Mouse (Mus musculus) left cerebral cortex, adult 8-10 months (tissue): ENCODE measurements around the gene Magi2. TPM values are rescaled to one million over a fixed set of nuclear protein-coding genes. Genes with fewer than 3 reads are reported as not detected.

Source experiments
- DNase-seq, 2 experiments: peaks; one replicate each; pipeline ENCODE4 v3.0.0; 2022; ENCODE audit warnings: low spot score in 2 of 2
- total RNA-seq, 4 experiments: library from RNA; stranded (reverse); gene quantifications; 2 replicates each; pipeline ENCODE4 v1.2.4; 2022

Magi2 gene
- total RNA-seq, 4 experiments from 2014 or later = 119 to 134 (median 127) TPM

DNA sequence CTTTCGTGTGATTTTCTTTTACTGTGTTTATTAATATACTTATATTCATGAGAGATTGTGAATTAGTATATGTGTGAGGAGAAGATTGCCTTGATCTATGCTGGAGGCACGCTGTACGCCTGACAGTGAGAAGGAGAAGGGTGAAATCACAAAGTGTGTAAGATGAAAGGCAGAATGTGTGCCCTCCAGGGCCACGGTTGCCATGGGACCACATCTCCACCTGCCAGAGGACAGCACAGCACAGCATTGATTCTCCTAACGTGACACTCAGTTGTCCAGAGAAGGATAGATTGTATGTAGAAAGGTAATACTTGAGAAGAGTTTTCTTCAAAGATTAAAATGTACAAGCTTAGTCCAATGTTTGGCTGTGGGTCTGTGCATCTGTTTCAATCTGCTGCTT lies 847.3 kb downstream of the Magi2 start:
- DNase-seq = no peak

DNA sequence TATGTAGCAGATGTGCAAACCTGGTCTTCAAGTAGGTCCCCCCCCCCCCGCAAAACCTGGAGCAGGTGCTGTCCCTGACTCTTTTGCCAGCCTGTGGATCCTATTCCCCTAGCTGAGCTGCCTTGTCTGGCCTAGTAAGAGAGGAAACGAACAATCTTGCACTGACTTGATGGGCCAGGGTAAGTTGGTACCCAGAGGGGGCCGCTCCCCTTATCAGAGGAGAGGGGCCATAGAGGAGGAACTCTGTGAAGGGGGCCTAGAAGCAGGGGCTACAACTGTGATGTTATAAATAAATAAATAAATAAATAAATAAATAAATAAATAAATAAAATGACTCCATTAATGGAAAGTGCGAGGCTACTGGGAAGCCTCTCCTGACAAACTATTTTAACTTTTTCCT lies 848.0 kb downstream of the Magi2 start:
- DNase-seq = no peak

DNA sequence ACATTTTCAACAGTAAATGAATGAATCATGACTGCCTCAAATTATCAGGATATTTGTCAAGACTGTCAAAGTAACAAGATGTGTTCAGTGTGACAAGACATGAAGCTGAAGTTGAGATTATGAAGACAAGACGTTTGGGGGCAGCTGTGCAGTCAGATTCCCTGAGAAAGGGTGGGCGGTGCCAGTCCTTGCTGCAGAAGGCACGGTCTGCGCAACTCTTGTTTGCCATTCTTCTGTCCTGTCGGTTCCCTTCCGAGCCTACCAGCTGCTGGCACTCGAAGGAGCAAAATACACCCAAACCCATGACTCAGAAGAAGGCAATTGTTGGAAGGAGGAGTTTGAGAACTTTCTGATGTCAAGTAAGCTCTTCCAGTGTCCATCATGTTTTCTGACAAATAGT lies 852.1 kb downstream of the Magi2 start:
- DNase-seq = peak in 1 of 2 experiments; percentile 39

DNA sequence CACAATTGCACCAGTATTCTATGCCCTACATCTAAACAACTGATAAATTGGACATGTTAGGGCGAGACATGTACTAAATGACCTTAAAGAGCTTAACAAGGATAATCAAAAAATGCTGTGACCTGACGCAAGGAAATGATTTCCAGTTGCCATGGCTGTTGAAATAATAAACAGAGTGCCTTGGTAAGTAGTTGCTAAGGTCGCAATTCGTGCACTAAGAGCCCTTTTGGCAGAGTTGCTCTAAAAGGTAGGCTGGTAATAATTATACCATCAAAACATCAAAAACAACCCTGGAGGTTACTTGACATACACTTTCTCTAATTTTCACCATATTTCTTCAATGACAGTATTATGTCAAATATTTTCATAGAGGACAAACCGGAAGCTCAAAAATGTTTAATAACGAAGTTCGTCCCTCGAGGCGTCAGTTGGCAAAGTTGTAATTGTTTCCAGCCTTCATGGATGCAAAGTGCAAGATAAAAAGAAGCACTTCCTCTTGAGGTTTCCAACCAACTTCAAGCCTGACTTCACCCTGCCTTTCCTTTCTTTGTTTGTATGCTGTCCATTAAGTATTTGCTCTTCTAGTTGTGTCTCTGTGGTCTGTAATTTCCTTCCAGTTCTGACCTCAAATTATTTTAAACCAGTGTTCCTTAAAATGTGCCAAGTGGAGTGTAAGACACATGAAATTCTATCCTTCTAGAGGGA lies 853.9 kb downstream of the Magi2 start:
- no peak for DNase-seq

- DNase-seq = no peak
Observed at GRCm38 (mm10) chr5:20082368-20082767, 855.5 kb downstream of the Magi2 start.

DNA sequence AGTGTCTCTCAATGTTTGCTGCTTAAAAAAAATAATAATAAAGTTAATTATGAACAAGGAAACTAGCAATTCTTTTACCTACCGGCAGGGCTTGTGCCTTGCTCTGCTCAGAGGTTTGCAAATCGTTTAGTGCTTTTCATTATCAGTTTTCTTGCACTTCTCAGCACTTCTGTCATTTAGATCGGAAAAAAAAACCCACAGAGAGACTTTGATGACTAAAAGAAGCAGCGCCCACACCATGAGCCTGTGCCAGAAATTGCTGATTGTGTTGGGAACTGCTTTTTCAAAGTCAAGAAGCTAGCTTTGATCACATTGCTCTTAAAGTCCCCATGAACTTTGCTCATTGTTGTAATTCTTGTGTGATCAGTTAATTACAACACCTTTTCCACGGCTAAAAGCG lies 860.2 kb downstream of the Magi2 start:
- DNase-seq = no peak

DNA sequence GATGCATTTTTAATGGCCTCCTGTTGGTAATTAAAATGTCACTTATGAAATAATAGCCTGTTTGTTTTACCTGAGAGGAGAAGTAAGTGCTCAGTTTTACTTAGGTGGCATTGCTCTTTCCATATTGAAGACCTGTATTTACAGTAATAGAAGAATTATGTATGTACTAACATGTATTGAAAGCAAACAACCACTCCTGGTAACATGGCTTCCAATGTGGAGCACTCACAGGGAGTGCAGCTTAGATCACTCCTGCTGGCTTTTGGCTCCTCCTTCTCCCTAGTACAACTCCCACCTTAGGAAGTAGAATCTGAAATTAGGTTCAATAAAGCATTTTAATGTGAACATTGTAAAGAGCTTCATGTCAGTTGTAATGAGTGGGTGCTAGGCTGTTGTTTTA lies 877.0 kb downstream of the Magi2 start:
- no peak for DNase-seq

GRCm38 (mm10) chr5:20104496-20104895 lies 877.7 kb downstream of the Magi2 start:
- no peak for DNase-seq

DNA sequence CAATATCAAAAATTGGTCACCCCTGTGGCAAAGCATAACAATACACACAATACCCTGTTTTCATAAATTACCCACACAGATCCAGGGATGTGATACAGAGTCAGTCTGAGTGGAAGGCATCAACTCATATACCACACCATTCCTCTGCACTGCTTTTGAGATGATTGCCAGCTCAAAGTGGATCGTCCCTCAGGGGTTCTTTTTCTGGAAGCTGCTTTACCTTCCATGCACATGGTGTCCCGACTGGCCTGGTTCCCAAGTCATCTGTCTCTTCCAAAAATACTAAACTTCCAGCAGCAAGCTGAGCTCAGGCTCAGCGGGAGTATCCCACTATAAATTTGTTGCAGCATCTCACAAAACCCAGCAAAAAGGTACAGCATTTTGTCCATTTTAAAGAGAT lies 882.7 kb downstream of the Magi2 start:
- peak in 1 of 2 experiments; percentile 54 for DNase-seq

GRCm38 (mm10) chr5:20117156-20117555 lies 890.3 kb downstream of the Magi2 start:
- DNase-seq = no peak

GRCm38 (mm10) chr5:20140235-20140634 lies 913.4 kb downstream of the Magi2 start:
- DNase-seq = no peak

DNA sequence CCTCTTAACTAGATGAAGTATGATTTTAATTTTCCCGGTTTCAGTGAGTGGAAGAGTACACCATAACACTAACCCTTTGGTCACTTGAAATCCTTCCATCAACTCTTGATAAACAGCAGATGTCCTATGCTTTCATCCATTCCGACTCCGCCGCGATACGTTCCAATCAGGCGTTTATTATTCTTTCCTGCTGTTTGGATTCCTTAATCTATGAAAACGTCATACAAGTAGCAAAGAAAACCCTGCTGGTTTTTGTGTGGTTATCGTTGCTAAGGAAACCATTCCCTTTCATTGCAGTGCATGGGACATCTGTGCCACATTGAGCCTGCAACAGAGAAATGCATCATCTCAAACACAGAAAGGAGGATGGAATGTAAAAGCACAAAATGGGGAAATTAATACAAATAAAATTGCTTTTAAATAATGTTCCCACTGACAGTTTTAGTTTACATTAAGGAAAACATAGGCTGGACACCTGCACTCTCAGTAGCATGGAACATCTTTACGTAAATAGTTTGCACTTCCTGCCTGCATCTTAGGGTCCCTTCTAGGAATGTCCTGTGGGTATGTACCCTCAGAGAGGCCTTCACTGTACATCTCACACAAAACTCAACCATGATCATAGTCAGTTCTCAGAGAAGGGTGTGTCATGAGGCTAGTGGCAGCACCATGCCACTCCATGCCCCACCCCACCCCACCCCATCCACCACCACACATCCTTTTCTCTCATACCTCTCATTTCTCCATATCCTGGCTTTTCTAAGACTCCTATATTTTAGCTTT lies 914.0 kb downstream of the Magi2 start:
- DNase-seq = peak in 1 of 2 experiments; percentile 19

DNA sequence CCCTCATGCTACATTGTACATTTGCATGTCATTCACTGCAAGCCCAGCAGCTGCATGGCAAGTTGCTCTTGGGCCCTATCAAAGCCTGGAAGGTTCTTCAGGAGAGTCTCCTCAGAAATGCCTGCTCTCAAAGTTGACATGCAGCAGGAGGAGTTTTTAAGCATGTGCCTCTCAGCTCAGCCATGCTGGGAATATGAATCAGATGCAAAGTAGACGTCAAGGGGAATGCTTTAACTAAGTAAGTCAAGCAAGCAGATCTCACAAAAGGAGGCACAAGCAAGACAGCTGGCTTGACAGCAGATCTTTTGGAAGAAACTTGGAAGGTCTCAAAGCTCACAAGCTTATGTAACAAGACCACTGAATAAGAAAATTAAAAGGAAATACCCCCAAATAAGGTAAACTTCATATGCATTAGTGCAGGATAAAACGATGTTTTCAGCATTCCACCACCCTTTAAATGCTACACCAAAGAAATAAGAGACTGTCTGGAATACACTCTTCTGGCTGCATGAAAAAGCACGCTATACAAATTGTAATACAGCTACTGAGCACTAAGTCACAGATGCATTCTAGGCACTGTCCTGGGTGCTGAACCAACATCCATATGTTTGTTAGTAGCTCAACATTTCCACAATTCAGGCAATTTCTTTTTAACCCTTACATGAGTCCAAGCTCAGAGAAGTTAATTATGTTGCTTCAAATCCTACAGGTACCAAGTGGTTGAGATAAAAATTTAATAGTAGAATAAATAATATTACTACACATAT lies 926.7 kb downstream of the Magi2 start:
- DNase-seq = no peak

GRCm38 (mm10) chr5:20196765-20197164 lies 969.9 kb downstream of the Magi2 start:
- DNase-seq = no peak

DNA sequence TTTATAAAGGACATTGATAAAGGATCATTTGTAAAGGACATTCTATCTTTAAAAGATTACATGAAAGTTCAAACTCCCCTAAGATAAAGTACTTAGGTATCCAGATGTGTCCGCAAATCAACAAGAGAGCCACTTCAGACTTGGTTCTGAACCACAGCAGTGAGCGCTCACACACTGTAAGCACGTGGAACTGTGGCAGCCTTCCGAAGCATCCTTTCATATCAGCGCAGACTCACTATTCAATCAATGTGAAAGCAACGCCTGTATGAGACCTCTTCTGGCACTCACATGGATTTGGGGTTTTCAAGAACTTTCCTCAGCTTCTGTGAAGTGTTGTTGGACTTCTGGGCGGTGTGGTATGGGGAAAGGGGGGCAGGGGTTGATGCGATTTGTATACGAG lies 970.6 kb downstream of the Magi2 start:
- DNase-seq = no peak

- no peak for DNase-seq
Observed at GRCm38 (mm10) chr5:20201348-20201747, 974.5 kb downstream of the Magi2 start.

- DNase-seq = no peak
Observed at GRCm38 (mm10) chr5:20208110-20208509, 981.3 kb downstream of the Magi2 start.

GRCm38 (mm10) chr5:20213299-20213698 lies 986.5 kb downstream of the Magi2 start:
- DNase-seq = no peak

DNA sequence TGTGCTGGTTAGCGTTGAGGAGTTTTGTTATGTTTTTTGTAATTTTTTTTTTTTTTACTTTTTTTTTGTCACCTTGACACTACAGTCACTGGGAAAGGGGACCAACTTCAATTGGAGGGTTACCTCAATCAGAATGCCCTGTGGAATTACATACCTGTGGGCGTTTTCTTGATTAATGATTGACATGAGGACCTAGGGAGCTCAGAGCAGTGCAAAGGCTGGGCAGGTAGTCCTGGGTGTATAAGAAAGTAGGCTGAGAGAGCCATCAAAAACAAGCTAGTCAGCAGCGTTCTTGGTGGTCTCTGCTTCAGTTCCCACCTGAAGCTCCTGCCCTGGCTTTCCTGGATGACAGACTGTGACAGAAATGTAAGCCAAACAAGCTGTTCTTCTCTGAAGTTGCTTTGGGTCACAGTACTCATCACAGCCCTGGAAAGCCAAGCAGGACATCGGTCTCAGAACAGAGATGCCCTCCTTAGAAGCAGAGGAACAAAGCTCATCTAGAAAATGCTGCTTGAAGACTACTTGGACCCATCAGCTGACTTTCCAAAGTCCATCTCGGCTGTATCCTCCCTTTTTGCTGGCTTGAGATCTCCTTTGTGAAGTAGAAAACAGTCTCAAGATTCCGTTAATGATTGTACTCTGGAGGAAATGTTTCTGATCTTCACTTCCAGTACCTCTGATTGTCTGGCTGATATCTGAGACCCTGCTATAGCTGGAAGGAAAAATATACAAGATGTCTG lies 999.8 kb downstream of the Magi2 start:
- DNase-seq = no peak

GRCm38 (mm10) chr5:20227912-20228762 lies 1001.3 kb downstream of the Magi2 start:
- no peak for DNase-seq
